Mouse (Mus musculus): ENCODE results near the gene Trio.

- no peak for TF ChIP-seq CTCF (IDR thresholded peaks at IDR 0.05; ENCODE audit: extremely low read depth, insufficient read length, insufficient replicate concordance, low read depth, low read length)
- no peak for TF ChIP-seq POLR2A (IDR thresholded peaks at IDR 0.05; ENCODE audit: low read depth, low read length)
Measured at GRCm38 (mm10) chr15:27976950-27977349, 48.7 kb downstream of the Trio start.
